Mouse (Mus musculus): ENCODE measurements at regions not wholly inside any gene's neighbourhood (a gene's known extent, or its start where the extent isn't known, plus 50 kb on each side); places are given as distances from the start of the nearest gene placed in this dataset.

DNA sequence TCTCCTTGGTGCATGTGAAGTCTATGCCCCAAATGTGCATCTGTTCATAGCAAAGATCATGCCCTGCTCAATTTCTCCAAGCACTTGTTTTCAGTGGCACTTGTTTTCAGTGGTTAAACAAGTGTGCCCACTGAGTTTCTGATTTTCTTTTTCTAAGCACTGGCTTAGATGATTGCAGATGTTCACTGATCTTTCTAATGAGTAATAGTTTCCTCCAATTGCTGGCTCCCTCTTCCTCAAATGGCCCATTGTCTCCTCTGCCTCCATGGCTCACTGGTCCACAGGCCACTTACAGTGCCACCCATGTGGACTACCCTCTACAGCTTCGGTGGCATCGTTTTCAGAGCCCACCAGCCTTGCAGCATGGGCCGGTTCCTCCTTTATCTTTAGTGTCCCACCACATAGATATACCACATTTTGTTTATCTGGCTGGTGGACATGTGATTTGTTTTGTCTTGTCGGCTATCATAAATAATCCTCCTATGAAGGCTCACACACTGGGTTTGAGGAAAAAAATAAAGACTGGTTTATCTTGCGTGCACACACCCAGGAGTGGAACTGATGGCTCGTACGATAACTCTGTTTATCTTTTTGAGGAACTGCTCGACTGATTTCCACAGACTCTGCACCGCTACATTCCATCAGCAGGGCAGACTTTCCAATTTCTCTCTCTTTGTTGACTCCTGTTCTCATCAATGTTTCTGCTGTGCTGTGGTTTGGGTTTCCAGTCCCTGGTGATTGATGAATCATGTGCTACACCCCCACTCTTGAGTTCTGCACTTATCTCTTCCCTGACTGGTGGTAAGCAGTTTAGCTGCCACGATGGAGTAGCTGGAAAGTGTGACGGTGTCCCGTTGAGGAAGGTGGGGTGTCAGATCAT, 58.2 kb upstream of the Eps8l3 start:
- dilution Hi-C loops (cut with MboI; ENCODE audit: extremely low pct_ligation_motif_present, extremely low pct_unique_long_range_greater_than_20kb, low sequenced_read_pairs) (no loop called here), in situ Hi-C loops (cut with MboI; ENCODE audit: low pct_ligation_motif_present, low pct_unique_long_range_greater_than_20kb, low sequenced_read_pairs) (loop anchor here (5.0 kb wide), 1 partner anchor 47 kb away; no protein-coding TSS in a partner anchor)
- Histone ChIP-seq H3K4me2 (ENCODE audit: insufficient read depth, low read depth, poor library complexity, severe bottlenecking) (no peak overlapping the region), H3K79me2 (replicated peaks; ENCODE audit: control insufficient read depth, extremely low read depth, insufficient read depth, poor library complexity, severe bottlenecking) (no peaks in the 10 kb centered on the region), H3K27ac (ENCODE audit: insufficient read depth, low read depth) (0 out of 2 replicates have a peak overlapping the region, but pooled peaks have one; percentile 17), H3K4me3 (replicated peaks in 1 of 3; ENCODE audit: low read depth in 2 of 3, low read length in 2 of 3, poor library complexity in 1 of 3) (no peak overlapping the region), H3K4me1 (ENCODE audit: control insufficient read depth in 1 of 2, insufficient read depth in 2 of 2) (peaks cover 30 to 88% of the 10 kb centered on the region in 2 experiments), H3K27me3 (replicated peaks) (no peaks in the 10 kb centered on the region), H3K9ac (ENCODE audit: insufficient read depth, low read depth) (no peak overlapping the region), H3K9me3 (replicated peaks; ENCODE audit: low read length) (no peaks in the 10 kb centered on the region), H3K36me3 (replicated peaks in 1 of 2; ENCODE audit: control insufficient read depth in 1 of 2, insufficient read depth in 1 of 2, low read length in 1 of 2) (no peaks in the 10 kb centered on the region)
- no peak for TF ChIP-seq MAFK (IDR thresholded peaks at IDR 0.05; ENCODE audit: insufficient replicate concordance, low read length)
- no peak for TF ChIP-seq NRF1 (IDR thresholded peaks at IDR 0.05; ENCODE audit: low read depth, low read length)
- no peak for TF ChIP-seq MAZ (IDR thresholded peaks at IDR 0.05; ENCODE audit: low read depth, low read length)
- TF ChIP-seq EP300 (IDR thresholded peaks at IDR 0.05; ENCODE audit: low read length) = peak; percentile 64
- no peak for TF ChIP-seq CHD2 (IDR thresholded peaks at IDR 0.05; ENCODE audit: low read length)
- TF ChIP-seq PAX5 (IDR thresholded peaks at IDR 0.05; ENCODE audit: low read length) = no peak
- peak; percentile 22; the same call in 1 of the 2 replicates for TF ChIP-seq JUN (IDR thresholded peaks at IDR 0.05; ENCODE audit: insufficient read depth, low read depth, low read length)
- no peak for TF ChIP-seq RAD21 (IDR thresholded peaks at IDR 0.05; ENCODE audit: low read depth, low read length)
- TF ChIP-seq BHLHE40 (IDR thresholded peaks at IDR 0.05; ENCODE audit: low read depth, low read length) = peak; percentile 58
- TF ChIP-seq ZMIZ1 (IDR thresholded peaks at IDR 0.05; ENCODE audit: low read depth, low read length) = no peak
- TF ChIP-seq ETS1 (conservative IDR thresholded peaks at IDR 0.05; ENCODE audit: low read depth, low read length) = peak; percentile 65
- TF ChIP-seq USF2 (conservative IDR thresholded peaks at IDR 0.05; ENCODE audit: low read depth, low read length) = no peak
- TF ChIP-seq IRF4 (IDR thresholded peaks at IDR 0.05; ENCODE audit: low read depth, low read length) = no peak
- TF ChIP-seq MYC (IDR thresholded peaks at IDR 0.05; ENCODE audit: low read depth, low read length) = no peak
- TF ChIP-seq CTCF (conservative IDR thresholded peaks at IDR 0.05 in 1 of 2, IDR thresholded peaks at IDR 0.05 in 1 of 2; ENCODE audit: low read depth in 2 of 2, low read length in 2 of 2) = no peak
- TF ChIP-seq USF1 (IDR thresholded peaks at IDR 0.05; ENCODE audit: low read depth, low read length) = no peak
- TF ChIP-seq POLR2A (IDR thresholded peaks at IDR 0.05; ENCODE audit: low read depth, low read length) = no peak
- TF ChIP-seq KAT2A (IDR thresholded peaks at IDR 0.05; ENCODE audit: insufficient replicate concordance, low read length) = no peak
- TF ChIP-seq TBP (conservative IDR thresholded peaks at IDR 0.05; ENCODE audit: low read depth, low read length) = no peak
- no peak for TF ChIP-seq MEF2A (IDR thresholded peaks at IDR 0.05; ENCODE audit: borderline replicate concordance, low read depth, low read length)
- peak; percentile 66 for TF ChIP-seq JUND (conservative IDR thresholded peaks at IDR 0.05; ENCODE audit: low read depth, low read length)
- TF ChIP-seq TCF12 (IDR thresholded peaks at IDR 0.05; ENCODE audit: low read depth, low read length) = 0 out of 2 replicates have a peak, but pooled peaks have one; percentile 24
- no peak for TF ChIP-seq NELFE (IDR thresholded peaks at IDR 0.05; ENCODE audit: low read depth, low read length)
- no peak for TF ChIP-seq POLR2AphosphoS2 (IDR thresholded peaks at IDR 0.05; ENCODE audit: low read depth, low read length)
- DNase-seq (ENCODE audit: extremely low read depth) = peak; percentile 76
